In the genomic region with DNA sequence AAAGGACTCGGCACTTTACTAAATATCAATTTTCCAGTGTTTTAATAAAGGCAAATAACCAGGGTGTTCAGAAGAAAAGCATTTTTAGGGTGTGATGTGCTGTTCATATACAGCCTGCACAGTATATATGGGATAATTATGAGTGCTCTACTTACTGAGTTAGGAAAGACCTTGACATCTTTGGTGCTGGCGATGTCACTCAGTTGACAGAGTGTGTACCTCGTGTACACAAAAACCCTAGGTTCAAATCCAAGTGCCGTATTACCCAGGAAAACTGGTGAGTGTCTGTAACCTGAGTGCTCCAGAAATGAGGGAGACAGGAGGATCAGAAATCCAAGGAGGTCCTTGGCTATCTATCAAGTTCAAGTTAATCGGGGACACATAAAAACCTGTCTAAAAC, we compare ENCODE assay signal across 8 mouse cellular contexts.
DNase-seq lines count a peak whose midpoint lies in the region; ATAC-seq lines count a peak whose summit lies in the region.

No protein-coding gene starts in this region.

- no peak overlapping the region for H3K9ac ChIP-seq in kidney, embryonic 16.5 days (replicated peaks; ENCODE audit: low read length)
- H3K9ac ChIP-seq in intestine, embryonic 15.5 days: no peak overlapping the region
- no peak overlapping the region for H3K9ac ChIP-seq in midbrain, embryonic 15.5 days

- no peak overlapping the region for H3K27ac ChIP-seq in kidney, embryonic 16.5 days (ENCODE audit: low read length)
- H3K27ac ChIP-seq in forebrain, embryonic 10.5 days: 0 out of 2 replicates have a peak overlapping the region, but pooled peaks have one; percentile 15
- no peak overlapping the region for H3K27ac ChIP-seq in intestine, embryonic 15.5 days
- H3K27ac ChIP-seq in midbrain, embryonic 15.5 days: no peak overlapping the region

- H3K27me3 ChIP-seq in kidney, embryonic 16.5 days (ENCODE audit: insufficient read depth, low read length): no peaks in the 10 kb centered on the region
- no peaks in the 10 kb centered on the region for H3K27me3 ChIP-seq in forebrain, embryonic 10.5 days (ENCODE audit: poor library complexity, severe bottlenecking)
- no peaks in the 10 kb centered on the region for H3K27me3 ChIP-seq in intestine, embryonic 15.5 days (replicated peaks)
- no peaks in the 10 kb centered on the region for H3K27me3 ChIP-seq in midbrain, embryonic 15.5 days (replicated peaks)

- no peaks in the 10 kb centered on the region; the same call in 1 of the 2 replicates for H3K9me3 ChIP-seq in kidney, embryonic 16.5 days (ENCODE audit: low read length)
- H3K9me3 ChIP-seq in forebrain, embryonic 10.5 days: no peaks in the 10 kb centered on the region
- no peaks in the 10 kb centered on the region for H3K9me3 ChIP-seq in intestine, embryonic 15.5 days
- no peaks in the 10 kb centered on the region for H3K9me3 ChIP-seq in midbrain, embryonic 15.5 days

- peak overlapping the region; percentile 32 for H3K4me3 ChIP-seq in kidney, embryonic 16.5 days (ENCODE audit: low read length)
- peak overlapping the region; percentile 37 for H3K4me3 ChIP-seq in forebrain, embryonic 10.5 days
- H3K4me3 ChIP-seq in intestine, embryonic 15.5 days (replicated peaks): peak overlapping the region; percentile 20; the same call in 1 of the 2 replicates
- peak overlapping the region; percentile 24 for H3K4me3 ChIP-seq in midbrain, embryonic 15.5 days

- 62% methylated on average over 5 of the region's 5 CpGs for WGBS in kidney, embryonic 16.5 days
- 89% methylated on average over 5 of the region's 5 CpGs for whole genome bisulfite sequencing in forebrain, embryonic 10.5 days
- WGBS in intestine, embryonic 15.5 days: 79% methylated on average over 5 of the region's 5 CpGs
- 80% methylated on average over 5 of the region's 5 CpGs for WGBS in midbrain, embryonic 15.5 days

- H3K4me2 ChIP-seq in kidney, embryonic 16.5 days (replicated peaks; ENCODE audit: low read depth, low read length): peak overlapping the region; percentile 33
- H3K4me2 ChIP-seq in intestine, embryonic 15.5 days (replicated peaks): peak overlapping the region; percentile 35; the same call in 1 of the 2 replicates
- H3K4me2 ChIP-seq in midbrain, embryonic 15.5 days: peak overlapping the region; percentile 36

- H3K36me3 ChIP-seq in kidney, embryonic 16.5 days (ENCODE audit: insufficient read depth, low read length): no peaks in the 10 kb centered on the region
- no peaks in the 10 kb centered on the region for H3K36me3 ChIP-seq in forebrain, embryonic 10.5 days (replicated peaks)
- no peaks in the 10 kb centered on the region for H3K36me3 ChIP-seq in intestine, embryonic 15.5 days
- no peaks in the 10 kb centered on the region for H3K36me3 ChIP-seq in midbrain, embryonic 15.5 days (replicated peaks)

- no peak for DNase-seq in kidney, adult 8-10 months
- no peak for DNase-seq in forebrain, embryonic 10.5 days (ENCODE audit: extremely low spot score, low spot score)
- DNase-seq in frontal cortex, postnatal 25 days (ENCODE audit: low spot score in 2 of 2): no peak

- H3K4me1 ChIP-seq in kidney, embryonic 16.5 days (ENCODE audit: insufficient read depth, low read length): no peaks in the 10 kb centered on the region
- H3K4me1 ChIP-seq in forebrain, embryonic 10.5 days: no peaks in the 10 kb centered on the region
- no peaks in the 10 kb centered on the region for H3K4me1 ChIP-seq in intestine, embryonic 15.5 days (replicated peaks)
- no peaks in the 10 kb centered on the region for H3K4me1 ChIP-seq in midbrain, embryonic 15.5 days

- ATAC-seq in kidney, embryonic 16.5 days (ENCODE audit: low FRiP score, low TSS enrichment): peak; percentile 54; the same call in 1 of the 2 replicates
- no peak for ATAC-seq in intestine, embryonic 15.5 days
- peak; percentile 76; the same call in 1 of the 2 replicates for ATAC-seq in midbrain, embryonic 15.5 days (replicated peaks)
- ATAC-seq in frontal cortex, adult (ENCODE audit: low TSS enrichment): no peak; the same call in 1 of the 2 replicates
- no peak for ATAC-seq in monocyte, adult 5-6 weeks (replicated peaks; ENCODE audit: insufficient number of reproducible peaks, low FRiP score, low TSS enrichment, poor library complexity, severe bottlenecking)

Comparison
In these comparisons a context has a peak if more than half of its experiments do, and no peak if none do; other contexts are left out.
1. ATAC-seq: peak in kidney, embryonic 16.5 days (single experiment) and midbrain, embryonic 15.5 days (single experiment); none in intestine, embryonic 15.5 days (single experiment), frontal cortex, adult (single experiment) and monocyte, adult 5-6 weeks (single experiment).
2. Peak in every context shown above with its lines, with median percentiles within 50 percentile points of each other: H3K4me2 ChIP-seq and H3K4me3 ChIP-seq.